Mouse (Mus musculus) neural tube, embryonic 14.5 days (tissue): ENCODE measurements around the gene Nat8f6. TPM values are rescaled to one million over a fixed set of nuclear protein-coding genes. Genes with fewer than 3 reads are reported as not detected.
"Not testable (repeated sequence)": the region's sequence is repeated elsewhere in the genome, so short reads cannot be mapped to it uniquely, and the experiment has no call there.

Experiments
- ATAC-seq: fragments of 200-750 bp; cut with Nextera tagmentation; 2 replicates; pipeline ENCODE4 v1.8.0; 2017; ENCODE audit warnings: low read depth, mild to moderate bottlenecking, moderate TSS enrichment, moderate library complexity
- H3K27ac ChIP-seq: fragments of 300-500 bp; sonication (generic); 2 replicates; pipeline ENCODE4 v1.5.1; 2014; ENCODE audit warnings: low read depth, mild to moderate bottlenecking, control low read depth, low read length, moderate library complexity, mixed read lengths
- H3K27me3 ChIP-seq: fragments of 300-500 bp; sonication (generic); 2 replicates; pipeline ENCODE4 v1.6.1; 2014; ENCODE audit warnings: low read length; ENCODE audit not compliant: control insufficient read depth, insufficient read depth
- H3K36me3 ChIP-seq: fragments of 300-500 bp; sonication (generic); 2 replicates; pipeline ENCODE4 v1.6.1; 2014; ENCODE audit warnings: low read length, mixed read lengths; ENCODE audit not compliant: control insufficient read depth, insufficient read depth
- H3K4me1 ChIP-seq: fragments of 300-500 bp; sonication (generic); 2 replicates; pipeline ENCODE4 v1.6.1; 2014; ENCODE audit warnings: low read length; ENCODE audit not compliant: control insufficient read depth, insufficient read depth
- H3K4me2 ChIP-seq: fragments of 300-500 bp; sonication (generic); 2 replicates; pipeline ENCODE4 v1.6.1; 2014; ENCODE audit warnings: mild to moderate bottlenecking, low read depth, low read length, control low read depth
- H3K4me3 ChIP-seq: fragments of 300-500 bp; sonication (generic); 2 replicates; pipeline ENCODE4 v1.5.1; 2014; ENCODE audit warnings: low read depth, low read length, control low read depth, mixed read lengths
- H3K9ac ChIP-seq: fragments of 300-500 bp; sonication (generic); replicated peaks from 2 replicates; pipeline ENCODE4 v1.6.1; 2014; ENCODE audit warnings: low read depth, mild to moderate bottlenecking, control low read depth, low read length, mixed read lengths
- H3K9me3 ChIP-seq: fragments of 300-500 bp; sonication (generic); 2 replicates; pipeline ENCODE4 v1.6.1; 2016; ENCODE audit warnings: low read length; ENCODE audit not compliant: control insufficient read depth
- WGBS: fragments of 180-500 bp; shearing (Covaris S2); extraction: QIAGEN DNeasy Blood & Tissue Kit; methylation state at CpG from one replicate; pipeline ENCODE4 v1.1.7; 2014; 5-methylcytosine and 5-hydroxymethylcytosine counted together
- polyA plus RNA-seq: library from polyadenylated mRNA; unstranded; fragments of >200 nt; fragmentation: Nextera tagmentation; extraction: Ambion mirVana; gene quantifications from 2 replicates; pipeline ENCODE4 v1.2.1, GENCODE M21; 2014

Nat8f6 gene
- polyA plus RNA-seq, result not detected in 2 replicates

GRCm38 (mm10) chr6:85820837-85821236 lies at the start of gene Nat8f6, which contains the start of gene Nat8f5:
Nat8f6 (minus strand) TSS chr6:85820954.
Nat8f5 (minus strand) TSS chr6:85820972.
- Histone ChIP-seq H3K27me3 (no peaks in the 10 kb centered on the region), H3K36me3 (no peaks in the 10 kb centered on the region), H3K4me2 (no peak within 1 kb of the TSS), H3K4me1 (no peaks in the 10 kb centered on the region), H3K9ac (no peak within 1 kb of the TSS), H3K27ac (no peak within 1 kb of the TSS), H3K9me3 (no peaks in the 10 kb centered on the region), H3K4me3 (no peak within 1 kb of the TSS)
- ATAC-seq, result no peak
- WGBS, result 93% methylated on average over 5 of the region's 5 CpGs

- ATAC-seq, H3K36me3 ChIP-seq, H3K4me1 ChIP-seq, H3K4me2 ChIP-seq, H3K9ac ChIP-seq, H3K27ac ChIP-seq, H3K27me3 ChIP-seq, H3K9me3 ChIP-seq, H3K4me3 ChIP-seq: not testable (repeated sequence)
- WGBS, result 91% methylated on average over 5 of the region's 5 CpGs
Observed at GRCm38 (mm10) chr6:85869006-85869405, 48.3 kb upstream of the Nat8f6 start, which contains the start of gene Nat8f2. Nat8f2 (minus strand) TSS chr6:85869158.

GRCm38 (mm10) chr6:85867726-85868690 lies 47.3 kb upstream of the Nat8f6 start:
- no peak overlapping the region for H3K27ac ChIP-seq
- 88% methylated on average over 8 of the region's 8 CpGs for WGBS
- no peaks in the 10 kb centered on the region for H3K4me1 ChIP-seq
- H3K9ac ChIP-seq, result no peak overlapping the region
- no peaks in the 10 kb centered on the region for H3K36me3 ChIP-seq
- no peaks in the 10 kb centered on the region for H3K9me3 ChIP-seq
- H3K27me3 ChIP-seq, result no peaks in the 10 kb centered on the region
- H3K4me2 ChIP-seq, result no peak overlapping the region
- ATAC-seq, result no peak
- H3K4me3 ChIP-seq, result no peak overlapping the region

- not testable (repeated sequence) for H3K4me2 ChIP-seq, H3K27me3 ChIP-seq, ATAC-seq, H3K9me3 ChIP-seq, H3K4me3 ChIP-seq, H3K27ac ChIP-seq, H3K9ac ChIP-seq, H3K4me1 ChIP-seq, H3K36me3 ChIP-seq
- WGBS, result 81% methylated on average over 1 of the region's 1 CpGs
Observed at GRCm38 (mm10) chr6:85866995-85867394, 46.2 kb upstream of the Nat8f6 start.

GRCm38 (mm10) chr6:85866166-85866565 lies 45.4 kb upstream of the Nat8f6 start:
- H3K9me3 ChIP-seq, H3K9ac ChIP-seq, H3K4me3 ChIP-seq, H3K36me3 ChIP-seq, H3K27ac ChIP-seq, H3K4me2 ChIP-seq, H3K27me3 ChIP-seq, H3K4me1 ChIP-seq, ATAC-seq: not testable (repeated sequence)
- 87% methylated on average over 3 of the region's 3 CpGs for WGBS

GRCm38 (mm10) chr6:85864900-85865639 lies 44.3 kb upstream of the Nat8f6 start:
- not testable (repeated sequence) for ATAC-seq

GRCm38 (mm10) chr6:85863840-85864239 lies 43.1 kb upstream of the Nat8f6 start:
- no peak for ATAC-seq
- H3K36me3 ChIP-seq, result no peaks in the 10 kb centered on the region
- no peak overlapping the region for H3K4me3 ChIP-seq
- no peaks in the 10 kb centered on the region for H3K27me3 ChIP-seq
- H3K9me3 ChIP-seq, result no peaks in the 10 kb centered on the region
- no peaks in the 10 kb centered on the region for H3K4me1 ChIP-seq
- no peak overlapping the region for H3K9ac ChIP-seq
- no peak overlapping the region for H3K4me2 ChIP-seq
- WGBS, result 98% methylated on average over 2 of the region's 2 CpGs
- H3K27ac ChIP-seq, result no peak overlapping the region

More at GRCm38 (mm10) chr6:85864900-85865639, 44.3 kb upstream of the Nat8f6 start:
- not testable (repeated sequence) for H3K27me3 ChIP-seq, H3K9me3 ChIP-seq, H3K27ac ChIP-seq, H3K9ac ChIP-seq, H3K4me3 ChIP-seq, H3K4me2 ChIP-seq, H3K4me1 ChIP-seq, H3K36me3 ChIP-seq
- 58% methylated on average over 6 of the region's 7 CpGs for WGBS

- no peaks in the 10 kb centered on the region for H3K36me3 ChIP-seq
- no peaks in the 10 kb centered on the region for H3K9me3 ChIP-seq
- H3K27ac ChIP-seq, result no peak overlapping the region
- no peaks in the 10 kb centered on the region for H3K27me3 ChIP-seq
- H3K4me2 ChIP-seq, result no peak overlapping the region
- no peaks in the 10 kb centered on the region for H3K4me1 ChIP-seq
- ATAC-seq, result no peak
- no peak overlapping the region for H3K9ac ChIP-seq
- 90% methylated on average over 2 of the region's 2 CpGs for WGBS
- H3K4me3 ChIP-seq, result no peak overlapping the region
Observed at GRCm38 (mm10) chr6:85863136-85863535, 42.4 kb upstream of the Nat8f6 start.

GRCm38 (mm10) chr6:85862565-85862964 lies 41.8 kb upstream of the Nat8f6 start:
- no peak overlapping the region for H3K4me3 ChIP-seq
- no peak for ATAC-seq
- WGBS, result 83% methylated on average over 3 of the region's 3 CpGs

More at GRCm38 (mm10) chr6:85862565-85862964, 41.8 kb upstream of the Nat8f6 start:
- H3K27ac ChIP-seq, result no peak overlapping the region
- H3K9me3 ChIP-seq, result no peaks in the 10 kb centered on the region
- no peaks in the 10 kb centered on the region for H3K27me3 ChIP-seq
- no peaks in the 10 kb centered on the region for H3K36me3 ChIP-seq
- no peak overlapping the region for H3K4me2 ChIP-seq
- no peak overlapping the region for H3K9ac ChIP-seq
- H3K4me1 ChIP-seq, result no peaks in the 10 kb centered on the region
